Mouse (Mus musculus): Measurements from ENCODE around the gene Naa15. TPM values are rescaled to one million over a fixed set of nuclear protein-coding genes. Genes with fewer than 3 reads are reported as not detected.

Gene Naa15
- polyA plus RNA-seq (2021; fragmentation: Nextera tagmentation): 10.3 and 11.2 TPM in 2 replicates
- long read RNA-seq, experiment 1, full-length matches to known transcripts: 1 of 43 reads
- long read RNA-seq, experiment 1, partial matches to known transcripts: 36 of 43 reads
- long read RNA-seq, experiment 1, other reads (novel, unspliced or antisense): 6 of 43 reads
- long read RNA-seq, experiment 2, full-length matches to known transcripts: 17 of 72 reads
- long read RNA-seq, experiment 2, partial matches to known transcripts: 49 of 72 reads
- long read RNA-seq, experiment 2, other reads (novel, unspliced or antisense): 6 of 72 reads

GRCm38 (mm10) chr3:51415098-51416072 lies at the start of gene Naa15:
TSS of gene Naa15 (plus strand) at chr3:51415148.

GRCm38 (mm10) chr3:51396219-51397068 lies 18.5 kb upstream of the Naa15 start, which contains the start of gene Mgarp:
TSS of gene Mgarp (minus strand) at chr3:51396738.

GRCm38 (mm10) chr3:51408561-51409183 lies 6.3 kb upstream of the Naa15 start, which contains the start of gene Ndufc1:
TSS of gene Ndufc1 (minus strand) at chr3:51408988.

GRCm38 (mm10) chr3:51483741-51484359 lies 68.9 kb downstream of the Naa15 start, which contains the start of gene Rab33b:
TSS of gene Rab33b (plus strand) at chr3:51483920.

Other genes starting within 250 kb of the Naa15 start
- 16.3 and 22.1 TPM in 2 replicates for gene Noct, start 190.7 kb upstream of the Naa15 start, polyA plus RNA-seq (2021; fragmentation: Nextera tagmentation)
- 14.9 and 16.6 TPM in 2 replicates for gene Elf2, start 74.5 kb upstream of the Naa15 start, polyA plus RNA-seq (2021; fragmentation: Nextera tagmentation)
- 0.15 and 0.23 TPM in 2 replicates for gene Mgarp, start 18.4 kb upstream of the Naa15 start, polyA plus RNA-seq (2021; fragmentation: Nextera tagmentation)
- gene Ndufc1, start 6.2 kb upstream of the Naa15 start, polyA plus RNA-seq (2021; fragmentation: Nextera tagmentation): 1,793 and 2,200 TPM in 2 replicates
- gene Rab33b, start 68.8 kb downstream of the Naa15 start, polyA plus RNA-seq (2021; fragmentation: Nextera tagmentation): 22.8 and 23.0 TPM in 2 replicates
- gene Setd7, start 145.7 kb downstream of the Naa15 start, polyA plus RNA-seq (2021; fragmentation: Nextera tagmentation): 9.6 and 13.1 TPM in 2 replicates
- gene Mgst2, start 245.2 kb downstream of the Naa15 start, polyA plus RNA-seq (2021; fragmentation: Nextera tagmentation): 0.45 and 0.85 TPM in 2 replicates